Mouse (Mus musculus): ENCODE measurements around the gene Bhlhe41.

The Bhlhe41 gene

DNA sequence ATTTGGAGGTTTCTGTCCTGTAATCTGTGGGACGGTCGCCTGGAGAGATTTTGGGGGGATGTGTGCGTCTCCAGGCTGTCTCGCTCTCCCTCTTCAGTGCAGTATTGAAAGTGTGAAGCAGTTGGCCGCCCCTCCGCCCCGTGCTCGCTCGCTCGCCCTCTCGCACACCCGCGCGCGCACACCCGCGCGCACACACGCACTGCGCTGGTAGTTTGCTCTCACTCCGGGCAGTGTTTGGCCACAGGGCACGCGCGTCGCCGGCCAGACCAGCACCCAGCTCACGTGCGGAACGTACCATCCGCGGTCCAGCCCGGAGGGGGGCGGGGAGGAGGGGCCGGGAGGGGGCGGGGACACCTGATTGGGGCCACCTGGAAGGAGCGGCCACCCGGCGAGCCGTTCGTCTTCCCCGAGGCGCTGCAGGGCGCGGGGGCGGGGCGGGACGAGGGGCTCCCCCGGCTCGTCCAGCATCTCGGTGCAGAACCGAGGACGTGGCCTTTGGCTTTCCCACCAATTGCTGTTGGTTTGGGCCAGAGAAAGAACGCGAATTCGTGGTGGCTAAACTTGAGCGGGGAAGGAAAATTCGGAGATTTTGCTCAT lies at the start of gene Bhlhe41:
Gene Bhlhe41 (minus strand): TSS at position 270 of the 597 bp plus-strand sequence.
- H3K4me1 ChIP-seq (replicated peaks; ENCODE audit: low read depth, low read length): peaks cover 32% of the 10 kb centered on the region
- no peaks in the 10 kb centered on the region for H3K36me3 ChIP-seq (ENCODE audit: insufficient read depth, low read length)
- TF ChIP-seq NANOG (IDR thresholded peaks at IDR 0.05; ENCODE audit: borderline replicate concordance, low read length) (no peak), CTCF (conservative IDR thresholded peaks at IDR 0.05; ENCODE audit: low read length) (no peak), POU5F1 (IDR thresholded peaks at IDR 0.05; ENCODE audit: borderline replicate concordance, low read length) (no peak)
- peaks cover 94% of the 10 kb centered on the region for H3K27me3 ChIP-seq (ENCODE audit: insufficient read depth, low read length)
- H3K9me3 ChIP-seq (ENCODE audit: low read length): no peaks in the 10 kb centered on the region
- peak within 1 kb of the TSS; percentile 75 for H3K4me3 ChIP-seq (replicated peaks; ENCODE audit: low read length)

- Histone ChIP-seq H3K4me1 (replicated peaks; ENCODE audit: low read depth, low read length) (no peaks in the 10 kb centered on the region), H3K9me3 (ENCODE audit: low read length) (no peaks in the 10 kb centered on the region), H3K36me3 (ENCODE audit: insufficient read depth, low read length) (no peaks in the 10 kb centered on the region), H3K4me3 (replicated peaks; ENCODE audit: low read length) (no peak overlapping the region), H3K27me3 (ENCODE audit: insufficient read depth, low read length) (no peaks in the 10 kb centered on the region)
- TF ChIP-seq CTCF (conservative IDR thresholded peaks at IDR 0.05; ENCODE audit: low read length) (no peak), POU5F1 (IDR thresholded peaks at IDR 0.05; ENCODE audit: borderline replicate concordance, low read length) (no peak), NANOG (IDR thresholded peaks at IDR 0.05; ENCODE audit: borderline replicate concordance, low read length) (no peak)
Observed at GRCm38 (mm10) chr6:145912232-145912631, 46.9 kb upstream of the Bhlhe41 start.

GRCm38 (mm10) chr6:145910469-145911426 lies 45.4 kb upstream of the Bhlhe41 start:
- H3K27me3 ChIP-seq (ENCODE audit: insufficient read depth, low read length): no peaks in the 10 kb centered on the region
- H3K9me3 ChIP-seq (ENCODE audit: low read length): no peaks in the 10 kb centered on the region
- no peaks in the 10 kb centered on the region for H3K4me1 ChIP-seq (replicated peaks; ENCODE audit: low read depth, low read length)
- TF ChIP-seq POU5F1 (IDR thresholded peaks at IDR 0.05; ENCODE audit: borderline replicate concordance, low read length): no peak
- no peak for TF ChIP-seq NANOG (IDR thresholded peaks at IDR 0.05; ENCODE audit: borderline replicate concordance, low read length)
- TF ChIP-seq CTCF (conservative IDR thresholded peaks at IDR 0.05; ENCODE audit: low read length): no peak
- no peak overlapping the region for H3K4me3 ChIP-seq (replicated peaks; ENCODE audit: low read length)
- no peaks in the 10 kb centered on the region for H3K36me3 ChIP-seq (ENCODE audit: insufficient read depth, low read length)

GRCm38 (mm10) chr6:145909943-145910342 lies 44.6 kb upstream of the Bhlhe41 start:
- Histone ChIP-seq H3K4me3 (replicated peaks; ENCODE audit: low read length) (no peak overlapping the region), H3K27me3 (ENCODE audit: insufficient read depth, low read length) (no peaks in the 10 kb centered on the region), H3K4me1 (replicated peaks; ENCODE audit: low read depth, low read length) (no peaks in the 10 kb centered on the region), H3K36me3 (ENCODE audit: insufficient read depth, low read length) (no peaks in the 10 kb centered on the region), H3K9me3 (ENCODE audit: low read length) (no peaks in the 10 kb centered on the region)
- no peak for TF ChIP-seq CTCF (conservative IDR thresholded peaks at IDR 0.05; ENCODE audit: low read length)
- no peak for TF ChIP-seq NANOG (IDR thresholded peaks at IDR 0.05; ENCODE audit: borderline replicate concordance, low read length)
- TF ChIP-seq POU5F1 (IDR thresholded peaks at IDR 0.05; ENCODE audit: borderline replicate concordance, low read length): no peak

DNA sequence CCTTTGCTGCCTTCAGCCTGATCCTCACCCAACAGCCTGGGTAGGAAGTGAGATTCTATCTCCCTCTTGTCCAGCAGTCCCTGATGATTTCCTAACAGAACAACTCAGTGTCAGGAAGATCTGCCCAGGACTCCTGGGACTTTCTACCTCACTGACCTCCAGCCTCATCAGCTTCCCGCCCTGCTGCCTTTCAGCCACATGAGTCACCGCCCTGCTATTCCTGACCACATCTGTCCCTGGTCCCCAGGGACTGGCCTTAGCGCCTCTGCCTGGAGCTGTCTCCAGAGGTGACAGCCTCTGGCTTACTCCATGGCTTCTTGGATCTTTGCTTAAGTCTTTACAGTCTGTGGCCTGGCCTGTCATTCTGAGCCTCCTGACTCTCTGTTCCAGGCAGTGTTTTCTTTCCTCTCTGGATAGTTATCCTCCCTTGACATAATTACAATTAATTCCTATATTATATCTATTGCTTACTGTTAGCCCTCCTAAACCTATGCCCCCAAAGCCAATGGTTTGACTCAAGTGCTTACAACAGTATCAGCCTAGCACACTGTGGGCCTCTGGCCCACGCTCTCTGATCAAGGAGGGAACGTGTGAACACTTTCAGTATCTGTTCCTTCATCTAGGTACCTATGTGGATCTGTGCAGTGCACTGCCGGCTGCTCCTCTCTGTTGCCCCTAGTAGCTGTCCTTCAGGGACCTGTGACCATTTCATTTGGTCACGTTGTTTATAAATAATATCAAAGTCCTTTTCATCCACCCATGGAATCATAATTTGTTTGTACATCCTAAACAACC lies 40.9 kb upstream of the Bhlhe41 start:
- Histone ChIP-seq H3K36me3 (ENCODE audit: insufficient read depth, low read length) (no peaks in the 10 kb centered on the region), H3K9me3 (ENCODE audit: low read length) (peaks cover 22% of the 10 kb centered on the region), H3K27me3 (ENCODE audit: insufficient read depth, low read length) (no peaks in the 10 kb centered on the region), H3K4me3 (replicated peaks; ENCODE audit: low read length) (no peak overlapping the region), H3K4me1 (replicated peaks; ENCODE audit: low read depth, low read length) (no peaks in the 10 kb centered on the region)
- TF ChIP-seq POU5F1 (IDR thresholded peaks at IDR 0.05; ENCODE audit: borderline replicate concordance, low read length) (no peak), CTCF (conservative IDR thresholded peaks at IDR 0.05; ENCODE audit: low read length) (no peak), NANOG (IDR thresholded peaks at IDR 0.05; ENCODE audit: borderline replicate concordance, low read length) (no peak)

- TF ChIP-seq NANOG (IDR thresholded peaks at IDR 0.05; ENCODE audit: borderline replicate concordance, low read length): no peak
- no peak for TF ChIP-seq POU5F1 (IDR thresholded peaks at IDR 0.05; ENCODE audit: borderline replicate concordance, low read length)
- no peak for TF ChIP-seq CTCF (conservative IDR thresholded peaks at IDR 0.05; ENCODE audit: low read length)
- Histone ChIP-seq H3K4me1 (replicated peaks; ENCODE audit: low read depth, low read length) (no peaks in the 10 kb centered on the region), H3K27me3 (ENCODE audit: insufficient read depth, low read length) (no peaks in the 10 kb centered on the region), H3K4me3 (replicated peaks; ENCODE audit: low read length) (no peak overlapping the region), H3K36me3 (ENCODE audit: insufficient read depth, low read length) (no peaks in the 10 kb centered on the region), H3K9me3 (ENCODE audit: low read length) (peaks cover 22% of the 10 kb centered on the region)
Observed at GRCm38 (mm10) chr6:145904616-145905015, 39.3 kb upstream of the Bhlhe41 start.

DNA sequence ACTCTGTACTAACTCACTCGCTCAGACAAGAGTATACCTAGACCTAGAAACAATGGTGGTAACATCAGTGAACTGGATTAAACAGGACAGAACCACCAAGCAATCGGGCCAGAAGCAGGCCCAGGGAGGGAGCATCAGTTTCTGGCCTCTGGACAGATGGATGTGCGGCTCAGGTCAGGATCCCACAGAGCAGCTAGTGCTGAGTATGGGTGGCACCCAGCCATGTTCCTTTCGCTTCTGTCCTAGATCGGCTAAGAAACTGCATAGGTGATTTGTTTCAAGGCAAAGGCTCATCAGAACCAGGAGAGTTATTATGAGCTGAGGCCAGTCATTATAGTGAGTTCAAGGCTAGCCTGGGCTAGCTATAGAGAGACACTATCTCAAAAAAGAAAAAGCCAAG lies 38.8 kb upstream of the Bhlhe41 start:
- H3K4me1 ChIP-seq (replicated peaks; ENCODE audit: low read depth, low read length): no peaks in the 10 kb centered on the region
- no peaks in the 10 kb centered on the region for H3K27me3 ChIP-seq (ENCODE audit: insufficient read depth, low read length)
- H3K36me3 ChIP-seq (ENCODE audit: insufficient read depth, low read length): no peaks in the 10 kb centered on the region
- peaks cover 22% of the 10 kb centered on the region for H3K9me3 ChIP-seq (ENCODE audit: low read length)
- TF ChIP-seq NANOG (IDR thresholded peaks at IDR 0.05; ENCODE audit: borderline replicate concordance, low read length) (no peak), CTCF (conservative IDR thresholded peaks at IDR 0.05; ENCODE audit: low read length) (no peak), POU5F1 (IDR thresholded peaks at IDR 0.05; ENCODE audit: borderline replicate concordance, low read length) (no peak)
- no peak overlapping the region for H3K4me3 ChIP-seq (replicated peaks; ENCODE audit: low read length)
